Mouse (Mus musculus) left cerebral cortex, postnatal 36 days (tissue): ENCODE measurements around the gene Fgr. TPM values are rescaled to one million over a fixed set of nuclear protein-coding genes. Genes with fewer than 3 reads are reported as not detected.

ENCODE experiments used
- DNase-seq, 2 experiments: peaks; one replicate each; pipeline ENCODE4 v3.0.0; 2021 to 2022; ENCODE audit warnings: low spot score in 2 of 2, mixed read lengths in 1 of 2
- intact Hi-C: fragments of 180-260 bp; cut with DNase I; formaldehyde crosslinking; loops from one replicate; pipeline ENCODE4 v1.15.1; 2025
- total RNA-seq, 2 experiments: library from RNA; stranded (reverse); gene quantifications; 2 replicates each; pipeline ENCODE4 v1.2.3; 2021

Gene Fgr
- total RNA-seq, 2 experiments from 2014 or later = 0.17 TPM; not detected in 1

DNA sequence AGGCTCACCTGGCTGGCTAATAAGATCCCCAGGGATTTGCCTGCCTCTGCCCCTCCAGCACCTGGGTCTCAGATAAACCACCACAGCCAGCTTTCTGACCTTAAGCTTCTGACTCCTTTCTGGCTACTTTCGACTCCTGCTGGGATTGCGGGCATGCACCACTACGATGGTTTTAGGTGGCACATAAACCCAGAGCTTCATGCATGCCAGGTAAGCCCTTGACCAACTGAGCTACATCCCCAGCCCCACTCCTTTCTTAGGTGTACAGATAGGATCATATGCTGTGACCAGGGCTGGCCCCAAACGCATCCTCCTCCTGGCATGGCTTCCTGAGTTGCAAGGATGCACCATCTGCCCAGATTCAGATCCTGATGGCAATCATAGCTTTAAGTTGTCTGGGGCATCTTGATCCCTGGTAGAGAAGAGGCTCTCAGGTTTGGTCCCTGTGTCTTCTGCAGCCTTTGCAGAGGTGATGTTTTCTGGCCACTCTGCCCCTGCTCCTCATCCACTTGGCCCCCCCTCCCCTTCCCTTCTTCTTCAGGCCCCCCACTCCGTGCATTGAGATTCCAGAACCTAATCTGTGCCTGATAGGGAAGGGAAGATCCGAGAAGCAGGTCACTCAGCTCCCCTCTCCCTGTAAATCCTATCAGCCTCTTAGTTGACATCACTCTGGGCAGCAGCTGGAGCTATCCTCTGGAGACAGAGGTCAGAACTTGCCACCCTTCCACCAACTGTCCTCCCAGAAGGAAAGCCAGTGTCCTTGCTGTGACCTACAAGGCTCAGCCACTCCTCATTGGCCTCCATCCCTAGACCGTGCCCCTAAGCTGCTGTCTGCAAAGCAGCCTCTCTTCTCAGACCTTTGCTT is 19.1 kb upstream of the Fgr start:
- intact Hi-C loops = no loop called here
- no peak for DNase-seq

DNA sequence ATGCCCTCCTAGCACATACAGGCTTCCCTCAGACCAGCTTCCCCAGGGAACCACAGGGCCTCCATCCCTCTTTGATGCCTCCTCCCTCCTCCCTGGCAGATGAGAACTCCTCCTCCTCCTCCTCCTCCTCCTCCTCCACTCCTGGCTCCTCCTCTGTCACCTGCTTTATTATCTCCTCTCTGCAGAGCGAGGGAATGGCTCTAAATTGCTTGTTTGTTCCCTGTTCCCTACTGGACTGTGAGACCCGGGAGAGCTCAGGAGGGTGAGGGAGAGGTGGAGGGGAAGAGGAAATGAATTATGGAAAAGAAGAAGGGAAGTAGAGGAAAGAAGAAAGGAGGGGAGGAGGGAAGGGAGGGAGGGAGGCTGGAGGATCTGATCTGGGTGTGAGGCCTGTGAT is 18.5 kb upstream of the Fgr start:
- no peak for DNase-seq
- intact Hi-C loops = no loop called here

- DNase-seq = no peak
- intact Hi-C loops = no loop called here
These were observed 14.9 kb upstream of the Fgr start for GRCm38 (mm10) chr4:132958741-132959678.

DNA sequence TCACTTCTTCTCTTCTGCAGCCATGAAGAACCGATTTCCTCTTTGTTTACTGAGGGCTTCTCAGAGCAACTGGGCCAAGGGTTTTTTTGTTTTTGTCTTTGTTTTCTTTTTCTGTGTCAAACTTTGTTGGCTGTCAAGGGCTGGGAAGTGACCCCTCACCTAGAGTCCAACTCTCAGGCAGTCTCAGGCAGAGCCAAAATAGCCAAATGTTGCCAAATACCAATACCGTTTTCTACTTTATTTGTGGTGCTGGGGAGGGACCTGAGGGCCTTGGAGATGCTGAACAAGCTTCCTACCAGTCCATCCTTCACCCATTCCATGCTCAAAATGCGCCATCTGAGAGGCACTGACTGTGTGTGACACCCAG is 14.2 kb upstream of the Fgr start:
- DNase-seq = no peak
- intact Hi-C loops = no loop called here

DNA sequence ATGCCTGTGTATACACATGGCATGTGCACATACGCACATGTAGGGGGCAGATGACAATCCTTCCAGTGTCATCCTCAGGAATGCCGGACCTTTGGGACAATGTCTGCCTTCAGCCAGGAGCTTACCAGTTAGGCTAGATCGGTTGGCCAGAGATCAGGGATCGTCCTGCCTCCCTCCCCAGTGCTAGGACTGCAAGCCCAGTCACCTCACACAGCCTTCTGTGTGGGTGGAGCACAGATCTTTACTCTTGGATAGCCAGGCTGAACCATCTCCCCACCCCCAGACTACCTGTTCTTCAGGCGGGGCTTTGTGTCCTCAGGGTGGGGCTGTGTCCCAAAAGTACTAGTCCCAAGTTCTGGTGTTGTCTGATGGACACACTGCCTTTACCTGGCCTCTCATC is 13.6 kb upstream of the Fgr start:
- intact Hi-C loops = no loop called here

GRCm38 (mm10) chr4:132960864-132961639 is 12.8 kb upstream of the Fgr start:
- DNase-seq = no peak

More for the DNA sequence above, 13.6 kb upstream of the Fgr start:
- DNase-seq = no peak

DNA sequence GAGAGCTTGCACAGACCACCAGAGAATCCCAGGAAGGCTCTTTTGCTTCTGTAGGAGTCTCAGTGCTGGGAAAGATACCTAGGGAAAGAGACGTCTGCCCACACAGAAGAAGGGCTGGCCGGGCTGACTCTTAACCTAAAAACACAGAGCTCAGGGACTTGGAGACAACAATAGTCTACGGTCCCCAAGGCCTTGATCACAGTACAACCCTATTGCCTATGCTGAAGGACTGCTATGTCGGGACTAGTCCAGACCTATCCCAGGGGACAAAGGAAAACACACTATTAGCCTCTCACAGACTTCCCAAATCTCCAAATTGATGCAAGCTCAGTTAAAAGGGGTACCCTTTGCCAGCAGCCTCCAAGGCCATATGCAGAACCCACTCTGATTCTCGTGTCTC is 12.0 kb upstream of the Fgr start:
- intact Hi-C loops = no loop called here

More at GRCm38 (mm10) chr4:132960864-132961639, 12.8 kb upstream of the Fgr start:
- intact Hi-C loops = no loop called here

GRCm38 (mm10) chr4:132962628-132963027 is 11.3 kb upstream of the Fgr start:
- no peak for DNase-seq
- intact Hi-C loops = no loop called here

More for the DNA sequence above, 12.0 kb upstream of the Fgr start:
- no peak for DNase-seq

- DNase-seq = no peak
- intact Hi-C loops = no loop called here
These were observed 10.5 kb upstream of the Fgr start for GRCm38 (mm10) chr4:132963436-132963835.

GRCm38 (mm10) chr4:132964064-132964463 is 9.8 kb upstream of the Fgr start:
- intact Hi-C loops = no loop called here
- DNase-seq = no peak

DNA sequence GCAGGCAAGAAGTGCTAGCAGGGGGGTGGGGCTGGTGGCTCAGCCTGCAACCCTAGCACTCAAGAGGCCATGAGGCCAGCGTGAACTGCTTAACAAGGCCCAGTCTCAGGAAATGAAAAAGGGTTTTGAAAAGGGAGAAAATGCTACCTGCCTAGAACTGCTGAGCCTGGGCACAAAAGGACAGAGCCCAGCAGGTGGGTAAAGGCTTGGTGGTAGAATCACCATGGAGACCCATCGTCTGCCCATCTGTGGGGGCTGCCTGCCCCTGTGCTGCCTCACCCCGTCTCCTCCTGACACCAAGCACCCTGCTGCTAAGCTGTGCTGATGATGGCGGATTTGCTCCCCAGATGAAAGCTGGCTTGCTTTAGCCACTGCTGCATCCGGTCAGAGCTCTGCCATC is 9.4 kb upstream of the Fgr start:
- intact Hi-C loops = no loop called here
- DNase-seq = no peak

DNA sequence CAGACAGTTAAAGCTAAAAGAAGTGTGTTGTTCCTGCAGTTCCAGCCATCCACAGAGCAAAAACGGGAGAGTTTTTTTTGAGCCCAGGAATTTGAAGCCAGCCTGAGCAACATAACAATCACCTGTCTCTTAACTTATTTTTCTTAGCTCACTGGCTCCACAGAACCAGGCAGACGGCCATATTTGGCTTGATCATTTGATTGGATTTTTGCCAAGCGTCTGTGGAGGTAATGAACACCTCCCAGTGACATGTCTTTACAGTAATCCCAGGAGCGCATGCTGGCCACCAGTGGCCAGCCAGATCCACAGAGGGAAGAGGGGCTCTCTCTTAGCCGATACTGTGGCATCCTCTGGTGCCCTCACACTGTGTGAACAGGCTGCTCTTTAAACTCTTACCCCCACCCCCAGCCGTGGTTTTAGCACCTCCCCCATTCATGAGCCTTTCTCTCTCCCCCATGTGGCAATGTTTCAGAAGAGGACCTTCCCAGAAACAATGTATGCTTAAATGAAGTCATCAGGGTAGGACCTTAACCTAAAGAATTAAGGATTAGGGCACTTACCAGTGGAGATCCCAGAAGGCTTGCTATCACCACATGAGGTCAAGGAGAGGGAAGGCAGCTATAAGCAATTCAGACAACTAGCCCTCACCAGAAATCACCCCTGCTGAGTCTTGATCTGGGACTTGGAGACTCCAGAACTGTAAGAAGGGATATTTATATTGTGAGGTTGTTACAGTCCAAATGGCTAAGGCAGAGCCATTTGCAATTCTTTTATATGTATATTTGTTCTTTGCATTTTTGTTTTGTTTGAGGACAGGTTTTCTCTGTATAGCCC is 5.6 kb upstream of the Fgr start:
- intact Hi-C loops = no loop called here
- no peak for DNase-seq

GRCm38 (mm10) chr4:132971601-132972000 is 2.3 kb upstream of the Fgr start:
- intact Hi-C loops = no loop called here
- DNase-seq = no peak

- DNase-seq = no peak
- intact Hi-C loops = no loop called here
These were observed 1.8 kb upstream of the Fgr start for GRCm38 (mm10) chr4:132972101-132972500.

DNA sequence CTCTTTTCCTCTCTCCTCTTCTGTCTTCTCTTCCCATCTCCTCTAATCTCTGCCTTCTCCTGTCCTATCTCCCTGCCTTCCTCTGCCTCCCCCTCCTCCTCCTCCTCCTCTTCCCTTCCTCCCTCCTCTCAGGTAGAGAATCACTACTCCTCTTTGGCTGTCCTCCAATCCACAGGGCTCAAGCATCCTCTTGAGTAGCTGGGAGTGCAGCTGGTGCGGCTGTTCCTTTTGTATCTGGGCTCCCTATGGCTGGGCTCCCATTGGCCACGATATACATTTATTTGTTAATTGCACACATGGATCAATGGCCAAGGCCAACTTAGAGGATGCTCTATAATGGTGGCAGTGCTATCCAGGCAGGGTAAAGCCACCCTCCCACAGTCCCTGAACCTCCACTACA is 1.3 kb upstream of the Fgr start:
- intact Hi-C loops = no loop called here
- DNase-seq = no peak

DNA sequence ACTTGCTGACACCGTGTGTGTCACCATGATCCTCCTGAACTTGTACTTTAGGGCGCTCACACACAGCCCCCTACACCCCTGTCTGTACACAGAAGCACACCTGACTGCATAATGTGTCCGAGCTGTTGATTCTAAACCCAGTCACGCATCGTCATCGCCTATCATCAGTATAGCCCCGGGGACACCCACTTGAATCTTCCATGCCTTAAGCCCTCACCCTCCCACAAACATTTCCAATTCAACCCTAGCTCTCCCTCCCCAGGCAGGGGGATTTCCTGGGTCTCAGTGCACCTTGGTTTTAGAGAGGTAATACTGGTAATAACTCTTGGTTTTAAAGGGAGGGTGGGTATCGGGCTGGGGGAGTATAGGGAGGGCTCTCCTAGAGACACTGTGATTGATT is 709 bp upstream of the Fgr start:
- DNase-seq = no peak
- intact Hi-C loops = no loop called here

- intact Hi-C loops = no loop called here
- peak; percentile 28 to 39 for DNase-seq
These were observed 1.0 kb downstream of the Fgr start for GRCm38 (mm10) chr4:132974904-132975303.

GRCm38 (mm10) chr4:132975791-132976190 is 1.9 kb downstream of the Fgr start:
- intact Hi-C loops = no loop called here
- no peak for DNase-seq

GRCm38 (mm10) chr4:132976729-132977128 is 2.8 kb downstream of the Fgr start:
- intact Hi-C loops = no loop called here
- no peak for DNase-seq
